Mouse (Mus musculus) pancreas, adult 10 weeks (tissue): Measurements from ENCODE around the gene Krt72. TPM values are rescaled to one million over a fixed set of nuclear protein-coding genes. Genes with fewer than 3 reads are reported as not detected.

ENCODE experiments used
- polyA plus RNA-seq: library from polyadenylated mRNA; stranded (reverse); fragments of 350-450 nt; fragmentation: Illumina TruSeq; extraction: RNeasy Lipid Tissue Mini Kit (QIAGEN cat#74804); gene quantifications from one replicate; pipeline ENCODE4 v1.2.3, GENCODE M21; 2015; ENCODE audit warnings: low read depth, low replicate concordance; ENCODE audit not compliant: insufficient read depth

Gene Krt72
- not detected for polyA plus RNA-seq

DNA sequence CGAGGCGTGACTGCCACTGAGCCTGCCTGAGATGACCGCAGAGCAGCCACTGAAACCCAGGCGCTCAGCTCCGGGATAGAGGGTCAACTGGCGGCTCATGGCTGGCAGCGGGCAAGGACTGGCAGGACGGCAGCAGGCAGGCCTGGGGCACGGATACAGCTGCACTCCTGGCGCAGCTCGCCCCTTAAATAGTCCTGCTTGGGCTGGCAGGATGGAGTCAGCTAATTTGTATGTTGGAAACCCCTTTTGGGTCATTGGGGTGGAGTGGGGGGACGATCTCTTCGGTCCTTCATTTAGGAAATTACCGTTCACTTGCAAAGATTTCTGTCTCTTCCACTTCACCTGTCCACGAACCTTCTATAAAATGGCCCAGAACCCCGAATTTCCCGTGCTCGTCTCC, at the start of gene Krt72:
Gene Krt72 (minus strand): TSS at position 101 of the 400 bp plus-strand sequence.

DNA sequence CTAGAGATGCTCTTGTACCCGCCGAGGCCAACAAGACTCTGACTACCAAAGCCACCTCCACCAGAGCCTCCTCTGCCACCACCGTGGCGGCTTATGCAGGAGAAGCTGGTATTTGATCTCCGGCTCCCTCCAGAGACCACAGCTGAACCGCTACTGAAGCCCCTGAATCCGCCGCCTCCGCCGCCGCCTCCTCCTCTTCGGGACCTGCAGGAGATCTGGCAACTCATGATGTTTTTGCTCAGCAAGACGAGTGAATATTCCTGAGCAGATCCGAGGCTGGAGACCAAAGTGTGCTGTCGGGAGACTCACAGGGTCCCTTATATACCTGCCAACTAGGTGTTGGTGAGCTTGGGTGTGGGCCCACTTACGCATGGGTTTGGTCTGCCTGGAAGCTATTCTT, 31.6 kb upstream of the Krt72 start, which contains the start of gene Krt2:
Gene Krt2 (minus strand): TSS at position 295 of the 400 bp plus-strand sequence.

DNA sequence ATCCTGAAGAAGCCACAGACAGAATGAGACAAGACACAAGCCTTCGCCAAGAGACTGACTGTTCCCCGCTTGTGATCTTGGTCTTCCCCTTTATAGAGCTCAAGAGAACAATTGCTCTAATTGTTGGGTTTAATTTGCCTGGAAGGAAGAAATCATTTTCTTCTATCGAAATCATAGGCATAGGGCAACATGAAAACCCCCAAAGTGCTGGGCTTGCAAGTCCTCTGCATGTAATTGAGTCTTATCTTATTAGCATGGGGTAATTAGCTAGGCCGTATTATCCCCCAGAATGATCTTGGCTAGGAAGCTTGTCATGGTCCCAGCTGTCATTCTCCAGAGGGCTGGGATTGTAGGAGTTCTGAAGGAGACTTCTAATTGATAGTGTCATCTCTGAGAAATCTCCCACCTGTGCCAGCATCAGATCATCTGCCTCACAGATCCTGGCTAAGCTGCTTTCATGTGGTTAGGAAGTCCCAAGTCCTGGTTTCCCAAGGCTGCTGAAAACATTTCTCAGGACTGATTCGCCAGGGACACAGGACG, 16.1 kb upstream of the Krt72 start, which contains the start of gene Krt73:
Gene Krt73 (minus strand): TSS at position 51 of the 540 bp plus-strand sequence.

DNA sequence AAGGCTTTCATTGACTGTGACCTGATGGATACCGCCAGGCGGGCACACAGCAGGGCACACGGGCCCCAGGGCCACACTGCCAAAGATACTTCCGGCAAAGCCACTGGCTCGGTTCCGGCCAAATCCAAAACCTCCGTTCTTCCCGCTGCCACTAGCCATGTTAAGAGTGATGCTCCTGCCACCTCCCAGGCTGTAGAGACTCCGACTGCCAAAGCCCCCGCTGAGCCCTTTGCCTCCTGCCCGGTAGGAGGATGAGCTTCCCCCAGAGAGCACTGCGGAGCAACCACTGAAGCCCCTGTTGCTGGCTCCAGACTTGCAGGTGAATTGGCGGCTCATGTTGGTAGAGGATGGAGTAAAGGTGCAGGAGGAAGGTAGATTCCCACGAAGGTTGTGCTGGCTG, 43.5 kb downstream of the Krt72 start, which contains the start of gene Krt71:
Gene Krt71 (minus strand): TSS at position 399 of the 400 bp plus-strand sequence.

Other genes starting within 250 kb of the Krt72 start
- not detected for gene Krt82, start 235.8 kb downstream of the Krt72 start, polyA plus RNA-seq
- gene Krt90, start 223.5 kb downstream of the Krt72 start, polyA plus RNA-seq = not detected
- gene Krt75, start 212.6 kb downstream of the Krt72 start, polyA plus RNA-seq = not detected
- gene Gm5414, start 158.3 kb downstream of the Krt72 start, polyA plus RNA-seq = not detected
- not detected for gene Gm5478, start 139.1 kb downstream of the Krt72 start, polyA plus RNA-seq
- gene Krt6b, start 106.2 kb downstream of the Krt72 start, polyA plus RNA-seq = not detected
- gene Krt6a, start 92.2 kb downstream of the Krt72 start, polyA plus RNA-seq = not detected
- not detected for gene Krt5, start 73.6 kb downstream of the Krt72 start, polyA plus RNA-seq
- gene Krt71, start 43.4 kb downstream of the Krt72 start, polyA plus RNA-seq = not detected
- not detected for gene Krt73, start 15.9 kb upstream of the Krt72 start, polyA plus RNA-seq
- not detected for gene Krt2, start 31.7 kb upstream of the Krt72 start, polyA plus RNA-seq
- gene Krt1, start 64.3 kb upstream of the Krt72 start, polyA plus RNA-seq = not detected
- gene Krt77, start 83.2 kb upstream of the Krt72 start, polyA plus RNA-seq = not detected
- gene Krt76, start 106.5 kb upstream of the Krt72 start, polyA plus RNA-seq = 0.35 TPM
- not detected for gene Krt4, start 138.3 kb upstream of the Krt72 start, polyA plus RNA-seq
- not detected for gene Krt79, start 153.9 kb upstream of the Krt72 start, polyA plus RNA-seq
- gene Krt78, start 167.8 kb upstream of the Krt72 start, polyA plus RNA-seq = not detected
- 48.8 TPM for gene Krt8, start 218.0 kb upstream of the Krt72 start, polyA plus RNA-seq
- gene Krt18, start 241.7 kb upstream of the Krt72 start, polyA plus RNA-seq = 66.9 TPM